Mouse (Mus musculus) thymus, adult 2 months (tissue): ENCODE measurements around the gene Aldh2. TPM values are rescaled to one million over a fixed set of nuclear protein-coding genes. Genes with fewer than 3 reads are reported as not detected.
"Not testable (repeated sequence)": the region's sequence is repeated elsewhere in the genome, so short reads cannot be mapped to it uniquely, and the experiment has no call there.

Source experiments
- DNase-seq: peaks from one replicate; pipeline ENCODE4 v3.0.0; 2021
- H3K27ac ChIP-seq: fragments of 200-500 bp; 2 replicates; pipeline ENCODE4 v1.5.1; 2012; ENCODE audit warnings: low read length, control low read depth; ENCODE audit not compliant: control insufficient read depth, insufficient read depth
- H3K27me3 ChIP-seq: fragments of 200-500 bp; 2 replicates; pipeline ENCODE4 v1.6.1; 2012; ENCODE audit warnings: mild to moderate bottlenecking, low read length, moderate library complexity, mixed read lengths; ENCODE audit not compliant: control insufficient read depth, insufficient read depth
- H3K36me3 ChIP-seq: fragments of 200-500 bp; 2 replicates; pipeline ENCODE4 v1.6.1; 2012; ENCODE audit warnings: mild to moderate bottlenecking, low read length, moderate library complexity; ENCODE audit not compliant: control insufficient read depth, insufficient read depth
- H3K4me1 ChIP-seq: fragments of 200-500 bp; replicated peaks from 2 replicates; pipeline ENCODE4 v1.6.1; 2012; ENCODE audit warnings: low read length; ENCODE audit not compliant: control insufficient read depth, insufficient read depth
- H3K4me3 ChIP-seq: fragments of 200-500 bp; 2 replicates; pipeline ENCODE4 v1.5.1; 2012; ENCODE audit warnings: mild to moderate bottlenecking, low read length, control low read depth, moderate library complexity; ENCODE audit not compliant: control insufficient read depth, insufficient read depth
- CTCF ChIP-seq: fragments of 200-500 bp; IDR thresholded peaks from 2 replicates; pipeline ENCODE4 v1.5.1; 2012; ENCODE audit warnings: mild to moderate bottlenecking, control low read depth, low read length, moderate library complexity, borderline replicate concordance; ENCODE audit not compliant: control insufficient read depth, poor library complexity, insufficient read depth; ENCODE audit errors: extremely low read depth
- POLR2A ChIP-seq: fragments of 200-500 bp; IDR thresholded peaks from 2 replicates; pipeline ENCODE4 v1.6.1; 2012; ENCODE audit warnings: mild to moderate bottlenecking, low read length, control low read depth, moderate library complexity; ENCODE audit not compliant: control insufficient read depth, poor library complexity, insufficient read depth; ENCODE audit errors: extremely low read depth
- WGBS: fragments of 180-500 bp; shearing (Covaris S2); methylation state at CpG from one replicate; pipeline ENCODE4 v1.1.7; 2018; 5-methylcytosine and 5-hydroxymethylcytosine counted together
- polyA plus RNA-seq: library from polyadenylated mRNA; depleted of rRNA; stranded (reverse); fragments of >200 nt; gene quantifications from 2 replicates; pipeline ENCODE4 v1.2.3, GENCODE M21; 2012; rRNA removed

Aldh2 gene
- 203 and 217 TPM in 2 replicates for polyA plus RNA-seq

- peak; percentile 84 for DNase-seq
- no peaks in the 10 kb centered on the region for H3K27me3 ChIP-seq
- no peak within 1 kb of the TSS for H3K27ac ChIP-seq
- no peaks in the 10 kb centered on the region for H3K36me3 ChIP-seq
- WGBS, result 2% methylated on average over 47 of the region's 47 CpGs
- H3K4me3 ChIP-seq, result peak within 1 kb of the TSS; percentile 68
- TF ChIP-seq POLR2A (0 out of 2 replicates have a peak, but pooled peaks have one; percentile 29), CTCF (no peak)
- H3K4me1 ChIP-seq, result peaks cover 15% of the 10 kb centered on the region
Measured at GRCm38 (mm10) chr5:121593451-121594401, at the start of gene Aldh2. Gene Aldh2 (minus strand): TSS chr5:121593824.

- no peak overlapping the region for H3K4me3 ChIP-seq
- H3K4me1 ChIP-seq, result no peaks in the 10 kb centered on the region
- 96% methylated on average over 9 of the region's 9 CpGs for WGBS
- no peaks in the 10 kb centered on the region for H3K36me3 ChIP-seq
- TF ChIP-seq CTCF, result no peak
- TF ChIP-seq POLR2A, result no peak
- no peaks in the 10 kb centered on the region for H3K27me3 ChIP-seq
- DNase-seq, result no peak
- H3K27ac ChIP-seq, result no peak overlapping the region
Measured at GRCm38 (mm10) chr5:121639601-121640000, 46.0 kb upstream of the Aldh2 start.

- DNase-seq, result no peak
- no peaks in the 10 kb centered on the region for H3K27me3 ChIP-seq
- 93% methylated on average over 6 of the region's 6 CpGs for WGBS
- H3K4me1 ChIP-seq, result no peaks in the 10 kb centered on the region
- H3K27ac ChIP-seq, result no peak overlapping the region
- no peaks in the 10 kb centered on the region for H3K36me3 ChIP-seq
- no peak overlapping the region for H3K4me3 ChIP-seq
- TF ChIP-seq POLR2A, result no peak
- TF ChIP-seq CTCF, result no peak
Measured at GRCm38 (mm10) chr5:121637296-121637695, 43.7 kb upstream of the Aldh2 start.

GRCm38 (mm10) chr5:121634668-121635067, 41.0 kb upstream of the Aldh2 start:
- H3K4me3 ChIP-seq, result no peak overlapping the region
- WGBS, result 95% methylated on average over 5 of the region's 5 CpGs
- no peaks in the 10 kb centered on the region for H3K4me1 ChIP-seq
- no peaks in the 10 kb centered on the region for H3K27me3 ChIP-seq
- TF ChIP-seq POLR2A, result no peak
- TF ChIP-seq CTCF, result no peak
- H3K27ac ChIP-seq, result no peak overlapping the region
- no peaks in the 10 kb centered on the region for H3K36me3 ChIP-seq
- no peak for DNase-seq

GRCm38 (mm10) chr5:121632804-121633203, 39.2 kb upstream of the Aldh2 start:
- Histone ChIP-seq H3K27me3 (no peaks in the 10 kb centered on the region), H3K4me1 (no peaks in the 10 kb centered on the region), H3K27ac (no peak overlapping the region), H3K36me3 (no peaks in the 10 kb centered on the region), H3K4me3 (no peak overlapping the region)
- DNase-seq, result no peak
- 87% methylated on average over 3 of the region's 3 CpGs for WGBS
- no peak for TF ChIP-seq POLR2A
- TF ChIP-seq CTCF, result no peak

- not testable (repeated sequence) for H3K27me3 ChIP-seq, H3K4me1 ChIP-seq, H3K36me3 ChIP-seq, H3K4me3 ChIP-seq, H3K27ac ChIP-seq
- DNase-seq, result peak; percentile 25
- 93% methylated on average over 9 of the region's 9 CpGs for WGBS
Measured at GRCm38 (mm10) chr5:121631106-121631647, 37.6 kb upstream of the Aldh2 start.

- no peaks in the 10 kb centered on the region for H3K4me1 ChIP-seq
- TF ChIP-seq POLR2A (no peak), CTCF (no peak)
- no peak overlapping the region for H3K27ac ChIP-seq
- DNase-seq, result peak; percentile 79
- no peaks in the 10 kb centered on the region for H3K27me3 ChIP-seq
- H3K4me3 ChIP-seq, result no peak overlapping the region
- no peaks in the 10 kb centered on the region for H3K36me3 ChIP-seq
- 0% methylated on average over 1 of the region's 1 CpGs for WGBS
Measured at GRCm38 (mm10) chr5:121627871-121628270, 34.2 kb upstream of the Aldh2 start.
